Mouse (Mus musculus) myocyte (in vitro differentiated cells): ENCODE data around the gene Lta.

ENCODE experiments used
- CEBPB ChIP-seq: IDR thresholded peaks from 2 replicates; pipeline ENCODE4 v1.6.1; 2011; ENCODE audit warnings: mild to moderate bottlenecking, moderate library complexity; ENCODE audit not compliant: poor library complexity, insufficient read depth, severe bottlenecking
- E2F4 ChIP-seq: IDR thresholded peaks from one replicate; pipeline ENCODE4 v1.6.1; 2011; ENCODE audit warnings: mild to moderate bottlenecking, control low read depth, moderate library complexity; ENCODE audit not compliant: insufficient read depth
- MAX ChIP-seq: IDR thresholded peaks from one replicate; pipeline ENCODE4 v1.6.1; 2011; ENCODE audit warnings: low read depth, mild to moderate bottlenecking, control low read depth
- MYOD1 ChIP-seq, 3 experiments: IDR thresholded peaks; one replicate each; pipeline ENCODE4 v1.6.1; 2011; ENCODE audit warnings: control low read depth in 2 of 3, low read depth in 2 of 3, mild to moderate bottlenecking in 2 of 3, moderate library complexity in 1 of 3; ENCODE audit not compliant: insufficient read length in 2 of 3, control insufficient read depth in 1 of 3
- MYOG ChIP-seq, 3 experiments: IDR thresholded peaks; one replicate each; pipeline ENCODE4 v1.6.1; 2011; ENCODE audit warnings: control low read depth in 2 of 3, low read depth in 2 of 3, mild to moderate bottlenecking in 2 of 3; ENCODE audit not compliant: insufficient read length in 2 of 3, control insufficient read depth in 1 of 3, insufficient read depth in 1 of 3
- POLR2A ChIP-seq: IDR thresholded peaks from one replicate; pipeline ENCODE4 v1.6.1; 2011; ENCODE audit warnings: low read depth, mild to moderate bottlenecking, control low read depth, moderate library complexity; ENCODE audit not compliant: insufficient read length
- POLR2AphosphoS2 ChIP-seq: IDR thresholded peaks from one replicate; pipeline ENCODE4 v1.6.1; 2011; ENCODE audit warnings: low read depth, control low read depth; ENCODE audit not compliant: insufficient read length
- REST ChIP-seq: IDR thresholded peaks from one replicate; pipeline ENCODE4 v1.6.1; 2011; ENCODE audit warnings: mild to moderate bottlenecking, control low read depth, moderate library complexity; ENCODE audit not compliant: insufficient read depth, insufficient read length
- SRF ChIP-seq: IDR thresholded peaks from one replicate; pipeline ENCODE4 v1.6.1; 2011; ENCODE audit warnings: low read depth; ENCODE audit not compliant: control insufficient read depth, insufficient read length
- TCF12 ChIP-seq: IDR thresholded peaks from one replicate; pipeline ENCODE4 v1.6.1; 2011; ENCODE audit warnings: mild to moderate bottlenecking, control low read depth; ENCODE audit not compliant: poor library complexity, insufficient read depth, severe bottlenecking
- TCF3 ChIP-seq: IDR thresholded peaks from one replicate; pipeline ENCODE4 v1.6.1; 2011; ENCODE audit warnings: low read depth, control low read depth; ENCODE audit not compliant: insufficient read length
- USF1 ChIP-seq: IDR thresholded peaks from one replicate; pipeline ENCODE4 v1.6.1; 2011; ENCODE audit warnings: low read depth, mild to moderate bottlenecking, control low read depth, moderate library complexity

DNA sequence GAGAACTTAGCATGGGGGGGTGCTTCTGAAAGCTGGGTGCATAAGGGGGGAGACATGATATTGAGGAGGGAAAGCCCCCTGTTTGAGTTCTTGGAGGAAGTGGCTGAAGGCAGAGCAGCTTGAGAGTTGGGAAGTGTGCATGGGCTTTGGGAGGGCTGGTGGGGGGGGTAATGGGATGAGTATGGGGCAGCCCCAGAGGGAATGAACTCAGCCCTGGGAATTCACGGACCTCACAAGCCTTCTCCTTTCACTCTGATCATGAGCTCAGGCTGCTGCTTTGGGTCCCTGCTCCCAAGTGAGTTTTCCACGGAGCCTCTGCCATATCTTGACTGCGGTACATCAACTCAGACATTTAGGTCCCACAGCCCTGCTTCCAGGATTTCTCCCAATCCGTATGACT lies 2.7 kb downstream of the Lta start:
- no peak for TF ChIP-seq POLR2A
- TF ChIP-seq TCF12, result no peak
- no peak for TF ChIP-seq USF1
- TF ChIP-seq MAX, result no peak
- no peak for TF ChIP-seq MYOG (IDR thresholded peaks at IDR 0.05; ENCODE audit: control insufficient read depth in 1 of 3, insufficient read depth in 1 of 3, insufficient read length in 2 of 3, low read depth in 2 of 3)
- no peak for TF ChIP-seq SRF
- no peak for TF ChIP-seq POLR2AphosphoS2
- TF ChIP-seq MYOD1 (IDR thresholded peaks at IDR 0.05; ENCODE audit: control insufficient read depth in 1 of 3, insufficient read length in 2 of 3, low read depth in 2 of 3), result no peak
- no peak for TF ChIP-seq CEBPB
- no peak for TF ChIP-seq E2F4
- TF ChIP-seq TCF3, result no peak
- TF ChIP-seq REST, result no peak
